Mouse (Mus musculus) kidney, embryonic 15.5 days (tissue): ENCODE data around the gene Acot13. TPM values are rescaled to one million over a fixed set of nuclear protein-coding genes. Genes with fewer than 3 reads are reported as not detected.

Source experiments
- ATAC-seq: fragments of 200-750 bp; cut with Nextera tagmentation; replicated peaks from 2 replicates; pipeline ENCODE4 v1.8.0; 2017; ENCODE audit warnings: moderate TSS enrichment; ENCODE audit not compliant: low FRiP score
- H3K27ac ChIP-seq: fragments of 300-500 bp; sonication (generic); 2 replicates; pipeline ENCODE4 v1.5.1; 2015; ENCODE audit warnings: mild to moderate bottlenecking, inconsistent platforms
- H3K27me3 ChIP-seq: fragments of 300-500 bp; sonication (generic); 2 replicates; pipeline ENCODE4 v1.6.1; 2015; ENCODE audit warnings: inconsistent platforms
- H3K36me3 ChIP-seq: fragments of 300-500 bp; sonication (generic); 2 replicates; pipeline ENCODE4 v1.6.1; 2015; ENCODE audit warnings: inconsistent platforms
- H3K4me1 ChIP-seq: fragments of 300-500 bp; sonication (generic); 2 replicates; pipeline ENCODE4 v1.6.1; 2015; ENCODE audit warnings: inconsistent platforms
- H3K4me2 ChIP-seq: fragments of 300-500 bp; sonication (generic); 2 replicates; pipeline ENCODE4 v1.6.1; 2015; ENCODE audit warnings: moderate library complexity, mild to moderate bottlenecking, inconsistent platforms
- H3K4me3 ChIP-seq: fragments of 300-500 bp; sonication (generic); replicated peaks from 2 replicates; pipeline ENCODE4 v1.5.1; 2015; ENCODE audit warnings: mild to moderate bottlenecking, inconsistent platforms
- H3K9ac ChIP-seq: fragments of 300-500 bp; sonication (generic); 2 replicates; pipeline ENCODE4 v1.6.1; 2015; ENCODE audit warnings: mild to moderate bottlenecking, inconsistent platforms
- H3K9me3 ChIP-seq: fragments of 300-500 bp; sonication (generic); replicated peaks from 2 replicates; pipeline ENCODE4 v1.6.1; 2016; ENCODE audit warnings: inconsistent platforms
- WGBS: fragments of 180-500 bp; shearing (Covaris S2); methylation state at CpG from one replicate; pipeline ENCODE4 v1.1.7; 2015; ENCODE audit warnings: mixed read lengths; 5-methylcytosine and 5-hydroxymethylcytosine counted together
- polyA plus RNA-seq: library from polyadenylated mRNA; unstranded; fragments of >200 nt; fragmentation: Nextera tagmentation; extraction: Ambion mirVana; gene quantifications from 2 replicates; pipeline ENCODE4 v1.2.1, GENCODE M21; 2015

Gene Acot13
- polyA plus RNA-seq, 1 experiment from 2014 or later: 103 TPM

- H3K4me2 ChIP-seq: no peak overlapping the region
- H3K9ac ChIP-seq: no peak overlapping the region
- no peaks in the 10 kb centered on the region for H3K9me3 ChIP-seq
- H3K4me1 ChIP-seq: no peaks in the 10 kb centered on the region
- peaks cover under 1% of the 10 kb centered on the region; the same call in 1 of the 2 replicates for H3K36me3 ChIP-seq
- H3K4me3 ChIP-seq: no peak overlapping the region
- no peak overlapping the region for H3K27ac ChIP-seq
- no peaks in the 10 kb centered on the region for H3K27me3 ChIP-seq
- no peak for ATAC-seq
- WGBS: 91% methylated on average over 4 of the region's 4 CpGs
Measured at GRCm38 (mm10) chr13:24824647-24825046, 6.7 kb downstream of the Acot13 start.

GRCm38 (mm10) chr13:24822663-24823343 lies 8.5 kb downstream of the Acot13 start:
- WGBS: 84% methylated on average over 16 of the region's 16 CpGs
- H3K36me3 ChIP-seq: peaks cover 13% of the 10 kb centered on the region

GRCm38 (mm10) chr13:24819931-24820330 lies 11.4 kb downstream of the Acot13 start:
- Histone ChIP-seq H3K4me2 (no peak overlapping the region), H3K27me3 (no peaks in the 10 kb centered on the region), H3K4me1 (no peaks in the 10 kb centered on the region), H3K4me3 (no peak overlapping the region), H3K27ac (no peak overlapping the region), H3K9ac (no peak overlapping the region), H3K36me3 (peaks cover 25% of the 10 kb centered on the region), H3K9me3 (no peaks in the 10 kb centered on the region)
- 79% methylated on average over 1 of the region's 1 CpGs for WGBS
- no peak for ATAC-seq

More at GRCm38 (mm10) chr13:24822663-24823343, 8.5 kb downstream of the Acot13 start:
- Histone ChIP-seq H3K9me3 (no peaks in the 10 kb centered on the region), H3K9ac (no peak overlapping the region), H3K4me3 (no peak overlapping the region), H3K4me2 (no peak overlapping the region), H3K27ac (no peak overlapping the region), H3K4me1 (no peaks in the 10 kb centered on the region), H3K27me3 (no peaks in the 10 kb centered on the region)
- no peak for ATAC-seq

GRCm38 (mm10) chr13:24816125-24817092 lies 14.9 kb downstream of the Acot13 start:
- WGBS: 55% methylated on average over 4 of the region's 4 CpGs
- Histone ChIP-seq H3K4me3 (no peak overlapping the region), H3K4me1 (no peaks in the 10 kb centered on the region), H3K36me3 (peaks cover 54% of the 10 kb centered on the region), H3K27ac (no peak overlapping the region), H3K4me2 (no peak overlapping the region), H3K9ac (no peak overlapping the region), H3K9me3 (no peaks in the 10 kb centered on the region), H3K27me3 (no peaks in the 10 kb centered on the region)
- ATAC-seq: peak; percentile 84

- 83% methylated on average over 1 of the region's 1 CpGs for WGBS
- no peak for ATAC-seq
- H3K4me2 ChIP-seq: no peak overlapping the region
- H3K4me3 ChIP-seq: no peak overlapping the region
- H3K27ac ChIP-seq: no peak overlapping the region
- no peaks in the 10 kb centered on the region for H3K9me3 ChIP-seq
- no peaks in the 10 kb centered on the region for H3K4me1 ChIP-seq
- H3K36me3 ChIP-seq: peaks cover 72% of the 10 kb centered on the region
- no peak overlapping the region for H3K9ac ChIP-seq
- H3K27me3 ChIP-seq: no peaks in the 10 kb centered on the region
Measured at GRCm38 (mm10) chr13:24814616-24815015, 16.7 kb downstream of the Acot13 start.

GRCm38 (mm10) chr13:24812521-24812920 lies 18.8 kb downstream of the Acot13 start:
- Histone ChIP-seq H3K27me3 (no peaks in the 10 kb centered on the region), H3K9ac (no peak overlapping the region), H3K9me3 (no peaks in the 10 kb centered on the region), H3K4me2 (no peak overlapping the region), H3K36me3 (peaks cover 79% of the 10 kb centered on the region), H3K27ac (no peak overlapping the region), H3K4me3 (no peak overlapping the region), H3K4me1 (no peaks in the 10 kb centered on the region)
- ATAC-seq: no peak
- WGBS: 96% methylated on average over 2 of the region's 2 CpGs

GRCm38 (mm10) chr13:24806079-24806478 lies 25.3 kb downstream of the Acot13 start:
- Histone ChIP-seq H3K4me1 (peaks cover 10% of the 10 kb centered on the region), H3K4me2 (no peak overlapping the region), H3K36me3 (peaks cover 58% of the 10 kb centered on the region), H3K9ac (no peak overlapping the region), H3K27ac (no peak overlapping the region), H3K9me3 (no peaks in the 10 kb centered on the region), H3K27me3 (no peaks in the 10 kb centered on the region), H3K4me3 (no peak overlapping the region)
- ATAC-seq: no peak

- H3K27me3 ChIP-seq: no peaks in the 10 kb centered on the region
- peaks cover 30% of the 10 kb centered on the region for H3K36me3 ChIP-seq
- H3K9ac ChIP-seq: peak overlapping the region; percentile 98
- 19% methylated on average over 2 of the region's 2 CpGs for WGBS
- peaks cover 16% of the 10 kb centered on the region for H3K4me1 ChIP-seq
- no peak overlapping the region for H3K27ac ChIP-seq
- H3K4me2 ChIP-seq: peak overlapping the region; percentile 87
- no peak for ATAC-seq
- peak overlapping the region; percentile 91 for H3K4me3 ChIP-seq
- no peaks in the 10 kb centered on the region for H3K9me3 ChIP-seq
Measured at GRCm38 (mm10) chr13:24803196-24803595, 28.1 kb downstream of the Acot13 start.

GRCm38 (mm10) chr13:24802131-24802691 lies 29.1 kb downstream of the Acot13 start:
- no peaks in the 10 kb centered on the region for H3K27me3 ChIP-seq
- H3K9me3 ChIP-seq: no peaks in the 10 kb centered on the region
- H3K4me3 ChIP-seq: peak overlapping the region; percentile 91
- peak overlapping the region; percentile 98 for H3K9ac ChIP-seq
- H3K4me1 ChIP-seq: peaks cover 16% of the 10 kb centered on the region
- peaks cover 20% of the 10 kb centered on the region for H3K36me3 ChIP-seq
- H3K4me2 ChIP-seq: peak overlapping the region; percentile 87
- ATAC-seq: no peak
- H3K27ac ChIP-seq: peak overlapping the region; percentile 99
- WGBS: under 1% methylated on average over 26 of the region's 26 CpGs

GRCm38 (mm10) chr13:24801308-24801921 lies 29.9 kb downstream of the Acot13 start, which contains the start of gene BC005537:
Gene BC005537, plus strand, starts transcription at chr13:24801657.
- WGBS: under 1% methylated on average over 61 of the region's 74 CpGs

GRCm38 (mm10) chr13:24800674-24801307 lies 30.5 kb downstream of the Acot13 start:
- Histone ChIP-seq H3K9ac (peak overlapping the region; percentile 98), H3K27ac (peak overlapping the region; percentile 99), H3K4me2 (peak overlapping the region; percentile 87), H3K36me3 (peaks cover 9% of the 10 kb centered on the region), H3K4me3 (peak overlapping the region; percentile 91), H3K9me3 (no peaks in the 10 kb centered on the region), H3K27me3 (no peaks in the 10 kb centered on the region), H3K4me1 (peaks cover 16% of the 10 kb centered on the region)
- under 1% methylated on average over 42 of the region's 42 CpGs for WGBS
- peak; percentile 97 for ATAC-seq

More at GRCm38 (mm10) chr13:24801308-24801921, 29.9 kb downstream of the Acot13 start, which contains the start of gene BC005537:
- ATAC-seq: peak; percentile 60
- peak within 1 kb of the TSS; percentile 91 for H3K4me3 ChIP-seq
- peaks cover 16% of the 10 kb centered on the region for H3K4me1 ChIP-seq
- H3K27me3 ChIP-seq: no peaks in the 10 kb centered on the region
- peak within 1 kb of the TSS; percentile 98 for H3K9ac ChIP-seq
- H3K36me3 ChIP-seq: peaks cover 15% of the 10 kb centered on the region
- H3K27ac ChIP-seq: peak within 1 kb of the TSS; percentile 99
- H3K9me3 ChIP-seq: no peaks in the 10 kb centered on the region
- peak within 1 kb of the TSS; percentile 87 for H3K4me2 ChIP-seq
